Mouse (Mus musculus) layer of hippocampus, postnatal 14 days (tissue): ENCODE data around the gene Nedd9. TPM values are rescaled to one million over a fixed set of nuclear protein-coding genes. Genes with fewer than 3 reads are reported as not detected.

Experiments
- DNase-seq, 2 experiments: peaks; one replicate each; pipeline ENCODE4 v3.0.0; 2021 to 2022; ENCODE audit warnings: low spot score in 2 of 2, mixed read lengths in 1 of 2
- total RNA-seq, 2 experiments: library from RNA; stranded (reverse); gene quantifications; 2 replicates each; pipeline ENCODE4 v1.2.3; 2021

The Nedd9 gene
- total RNA-seq, 2 experiments from 2014 or later, result 16.5 to 20.6 TPM

GRCm38 (mm10) chr13:41416065-41417016 is 70.8 kb downstream of the Nedd9 start:
- DNase-seq, result no peak

DNA sequence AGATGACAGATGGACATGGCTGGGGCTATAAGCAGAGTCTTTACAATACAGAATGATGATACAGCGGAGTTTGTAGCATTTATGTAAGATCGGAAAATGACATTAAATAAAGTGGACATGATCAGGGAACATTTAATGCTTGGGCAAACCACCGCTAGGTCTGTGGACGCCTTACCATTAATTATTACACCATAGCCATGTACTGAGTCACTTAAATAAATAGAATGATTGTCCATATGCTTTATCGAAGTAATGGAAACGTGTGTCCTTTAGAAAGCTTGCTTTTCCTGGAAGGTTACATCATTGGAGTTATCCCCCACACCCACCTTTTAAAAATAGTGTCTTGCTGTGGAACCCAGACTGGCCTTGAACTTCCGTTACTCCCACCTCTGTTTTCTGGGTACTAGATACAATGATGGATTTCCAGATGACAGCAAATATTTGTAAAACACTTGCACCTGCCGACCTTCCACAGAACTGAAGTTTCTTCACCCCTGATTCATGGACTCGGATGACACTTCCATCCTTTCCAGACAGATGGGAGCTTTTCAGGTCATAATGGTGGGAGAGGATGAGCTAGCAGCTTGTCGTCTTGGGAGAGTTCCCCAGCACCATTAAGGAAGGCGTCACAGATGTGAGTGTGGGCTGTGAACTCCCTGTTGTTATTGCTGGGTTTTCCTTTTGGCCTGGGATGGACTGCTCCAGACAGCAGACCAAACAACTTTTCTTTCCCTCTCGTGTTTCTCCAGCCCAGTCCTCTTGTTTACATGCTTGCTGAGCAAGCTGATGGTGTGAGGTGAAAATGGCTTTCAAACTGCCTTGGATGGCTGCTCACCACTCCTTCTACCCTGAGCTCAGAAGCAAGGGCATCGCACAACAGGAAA is 76.7 kb downstream of the Nedd9 start:
- DNase-seq, result no peak

DNA sequence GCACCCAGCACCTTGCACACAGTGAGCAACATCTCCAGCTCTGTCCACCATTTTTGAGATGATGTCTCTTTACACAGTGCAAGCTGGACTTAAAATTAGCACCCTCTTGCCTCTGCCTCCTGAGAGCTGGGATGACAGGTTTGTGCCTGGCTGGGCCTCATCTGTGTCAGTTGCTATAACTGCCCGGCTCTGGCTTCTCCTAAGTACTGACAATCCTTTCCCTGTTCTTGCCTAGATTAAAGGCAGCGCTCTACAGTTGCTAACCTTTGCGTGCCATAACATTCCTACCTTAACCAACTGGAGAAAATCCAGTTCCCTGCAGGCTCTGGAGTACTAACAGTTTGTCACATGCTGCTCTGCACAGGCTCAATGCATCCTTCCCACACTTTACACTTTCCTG is 77.9 kb downstream of the Nedd9 start:
- DNase-seq, result no peak

- no peak for DNase-seq
Observed at GRCm38 (mm10) chr13:41408374-41408952, 78.7 kb downstream of the Nedd9 start.

GRCm38 (mm10) chr13:41405009-41405408 is 82.2 kb downstream of the Nedd9 start:
- DNase-seq, result no peak

- DNase-seq, result no peak
Observed at GRCm38 (mm10) chr13:41403838-41404237, 83.3 kb downstream of the Nedd9 start.

- DNase-seq, result no peak
Observed at GRCm38 (mm10) chr13:41402441-41403003, 84.6 kb downstream of the Nedd9 start.

GRCm38 (mm10) chr13:41401775-41402174 is 85.4 kb downstream of the Nedd9 start:
- no peak for DNase-seq

GRCm38 (mm10) chr13:41400289-41400688 is 86.9 kb downstream of the Nedd9 start:
- no peak for DNase-seq

- DNase-seq, result no peak
Observed at GRCm38 (mm10) chr13:41392191-41392590, 95.0 kb downstream of the Nedd9 start.

GRCm38 (mm10) chr13:41390698-41391097 is 96.5 kb downstream of the Nedd9 start:
- DNase-seq, result no peak

- DNase-seq, result no peak
Observed at GRCm38 (mm10) chr13:41386581-41386980, 100.6 kb downstream of the Nedd9 start.

DNA sequence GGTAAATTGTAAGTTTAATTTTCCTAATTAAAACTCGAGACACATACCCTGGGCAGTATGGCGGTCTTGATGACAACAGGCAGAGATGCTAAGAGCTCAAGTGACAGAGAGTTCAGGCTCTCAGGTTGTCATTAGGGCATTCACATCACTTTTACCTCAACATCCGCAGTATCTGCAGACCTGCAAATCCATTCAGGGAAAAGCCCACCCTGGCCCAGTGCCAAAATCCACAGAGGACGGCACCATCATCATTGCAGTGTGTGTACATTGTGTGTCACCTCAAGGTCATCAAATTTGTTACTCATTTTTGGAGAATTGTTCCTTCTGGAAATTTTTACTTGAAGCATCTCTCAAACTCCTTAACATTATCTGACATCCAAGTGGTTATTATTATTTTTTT is 102.3 kb downstream of the Nedd9 start:
- DNase-seq, result no peak

DNA sequence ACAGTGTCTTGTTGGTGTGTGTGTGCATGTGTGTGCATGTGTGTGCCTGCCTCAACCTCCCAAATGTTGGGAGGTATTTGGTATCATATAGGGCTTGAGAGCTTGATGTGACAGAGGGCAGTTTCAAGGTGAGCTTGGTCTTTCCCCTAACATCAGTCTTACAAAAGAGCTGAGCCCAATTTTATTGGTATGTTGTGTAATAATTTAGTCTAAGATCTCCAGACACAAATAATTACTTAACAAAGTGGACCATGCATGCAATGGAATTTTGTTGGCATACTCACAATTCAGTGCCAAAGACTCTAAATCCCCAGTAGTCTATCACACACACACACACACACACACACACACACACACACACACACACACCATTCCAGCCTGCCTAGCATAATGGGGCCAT is 104.5 kb downstream of the Nedd9 start:
- no peak for DNase-seq

DNA sequence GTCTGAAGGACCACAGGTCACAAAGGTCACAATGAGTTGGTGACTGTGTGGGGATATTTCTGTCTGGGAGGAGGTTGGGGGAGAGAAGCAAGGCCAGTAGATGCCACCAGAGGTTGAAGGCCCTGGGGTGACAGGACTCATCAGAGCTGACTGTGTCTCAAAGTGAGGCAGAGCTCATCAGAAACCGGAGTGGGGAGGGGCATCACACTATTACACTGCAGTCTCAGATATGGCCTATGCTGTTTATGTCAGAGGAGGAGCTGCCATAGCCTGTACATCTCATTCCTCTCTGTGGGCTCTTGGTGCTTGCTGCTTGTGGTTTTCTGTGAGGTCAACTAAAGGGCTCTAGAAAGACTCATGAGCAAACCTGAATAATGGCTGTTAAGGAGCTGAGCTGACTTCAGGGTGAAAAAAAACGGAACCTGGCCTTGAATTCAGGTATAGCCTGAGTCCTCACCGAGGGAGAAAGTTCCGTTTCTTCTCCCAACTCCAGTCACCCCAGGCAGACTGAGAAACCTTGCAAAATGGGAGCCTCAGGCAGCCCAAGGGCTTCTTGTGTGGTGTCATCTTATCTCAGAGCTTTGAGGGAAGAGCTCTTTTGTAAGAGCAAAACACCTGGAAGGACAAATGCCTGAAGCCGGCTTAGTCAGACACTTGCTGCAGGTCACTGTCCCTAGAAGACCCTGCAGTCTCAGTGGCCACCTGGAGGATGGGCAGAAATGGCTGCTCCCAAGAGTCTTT is 105.2 kb downstream of the Nedd9 start:
- no peak for DNase-seq

DNA sequence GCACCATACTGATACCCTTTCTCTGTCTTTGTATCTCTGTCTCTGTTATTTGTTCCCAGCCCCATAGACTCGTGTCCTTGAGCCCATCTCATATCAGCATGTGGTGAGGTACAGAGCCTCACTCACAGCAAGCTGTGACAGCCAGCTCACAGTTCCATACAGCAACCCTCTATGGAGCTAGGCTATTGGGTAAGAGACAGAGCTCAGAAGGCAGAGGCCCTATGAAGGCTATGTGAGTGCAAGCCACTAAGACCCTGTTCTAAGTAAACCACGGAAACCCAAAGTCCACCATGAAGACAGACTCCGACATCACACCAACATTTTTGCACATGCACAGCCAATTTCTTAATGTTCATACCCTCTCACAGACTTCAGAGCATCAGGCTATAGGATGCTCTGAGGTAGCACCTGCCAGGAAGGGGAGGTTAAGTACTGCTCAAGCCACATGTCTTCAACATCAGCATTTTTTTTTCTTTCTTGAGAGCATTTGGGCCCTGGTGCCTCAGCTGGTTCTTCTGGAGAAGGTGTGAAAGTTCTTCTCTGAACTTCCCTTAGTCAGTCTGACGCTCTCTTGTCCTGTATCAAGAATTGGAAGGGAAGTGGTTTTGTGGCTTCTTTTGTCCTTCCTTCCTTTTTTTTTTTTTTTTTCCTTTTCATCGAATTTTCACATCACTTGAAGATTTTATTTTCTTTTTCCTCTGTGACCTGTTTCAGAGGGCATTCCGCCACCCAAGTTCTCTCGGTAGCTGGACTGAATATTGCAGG is 105.9 kb downstream of the Nedd9 start:
- DNase-seq, result no peak

DNA sequence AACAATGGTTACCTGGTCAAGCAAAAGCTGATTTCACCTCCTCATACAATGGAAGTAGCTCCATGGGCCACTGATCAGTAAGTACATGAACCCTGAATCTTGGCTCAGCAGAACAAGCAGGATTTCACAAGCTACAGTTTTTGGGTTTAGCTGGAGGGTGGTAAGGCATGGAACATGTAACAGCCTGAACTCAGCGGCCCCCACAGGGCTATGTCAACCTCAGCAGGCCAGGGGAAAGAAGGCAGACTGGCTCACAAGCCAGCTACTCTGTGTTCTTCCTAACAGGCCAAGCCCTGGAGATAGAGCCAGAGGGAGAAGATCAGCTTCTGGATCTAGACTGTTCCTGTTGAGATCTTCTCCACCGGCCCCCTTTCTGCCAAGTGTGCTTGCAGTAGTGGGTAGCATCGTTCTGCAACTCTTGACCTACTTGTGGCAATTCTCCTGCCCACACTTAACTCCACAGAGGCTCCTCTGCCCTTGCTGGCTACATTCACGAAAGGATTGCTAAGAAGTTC is 107.2 kb downstream of the Nedd9 start:
- no peak for DNase-seq

DNA sequence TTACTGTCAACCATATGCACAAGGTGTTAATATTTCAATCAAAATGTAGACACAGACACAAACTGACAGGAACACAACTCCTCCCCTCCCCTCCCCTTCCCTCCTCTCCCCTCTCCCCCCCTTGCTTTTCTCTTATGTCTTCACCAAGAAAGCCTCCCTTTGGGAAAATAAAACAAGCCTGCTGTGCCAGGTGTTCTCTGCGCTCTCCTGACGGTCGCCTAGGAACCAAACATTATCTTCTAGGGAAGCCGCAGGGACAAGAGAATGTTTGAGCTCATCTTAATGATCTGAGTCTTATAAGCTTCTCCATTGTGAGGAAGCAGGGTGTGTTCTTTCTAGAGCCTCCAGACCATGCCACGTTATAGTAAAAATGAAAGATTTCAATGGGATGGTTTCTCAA is 108.7 kb downstream of the Nedd9 start:
- DNase-seq, result no peak

- no peak for DNase-seq
Observed at GRCm38 (mm10) chr13:41377856-41378255, 109.3 kb downstream of the Nedd9 start.

- no peak for DNase-seq
Observed at GRCm38 (mm10) chr13:41377011-41377431, 110.1 kb downstream of the Nedd9 start.
